In genomic region chr11:101840405-101840804, GRCm38 (mm10) we compare ENCODE assay signal across 14 mouse cellular contexts. TPM values are rescaled to one million over a fixed set of nuclear protein-coding genes. Genes with fewer than 3 reads are reported as not detected.
A peak's percentile ranks its signal among the peaks of the same experiment; 100 is the strongest.
DNase-seq lines count a peak whose midpoint lies in the region; TF ChIP-seq lines count a peak whose summit lies in the region.
"Had no signal": no experiment of that assay in that cellular context is flagged by ENCODE, and none has a peak within 500 bp of the region (broad histone marks: within the 10 kb centered on the region; RNA-seq: fewer than 3 reads in every experiment).

No protein-coding gene starts in this region.

- no peak for DNase-seq in layer of hippocampus, adult 2 months (ENCODE audit: low spot score in 2 of 2)
- DNase-seq in layer of hippocampus, adult 9-10 months (ENCODE audit: low spot score), result no peak
- DNase-seq in 416B (ENCODE audit: low read depth), result peak; percentile 14
- peak; percentile 7 for DNase-seq in A20 (ENCODE audit: low read depth, low spot score)
- peak; percentile 65 for DNase-seq in ZHBTc4 (ENCODE audit: low read depth, low spot score)
- no peak for DNase-seq in right cerebral cortex, postnatal 14 days
- DNase-seq in left cerebral cortex, postnatal 4 days, result no peak
- DNase-seq: adrenal gland, postnatal 25 days; cerebellum, postnatal 10 days; layer of hippocampus, adult 9-11 months; midbrain, embryonic 14.5 days; thymus, adult 2 months had no signal

- TF ChIP-seq CTCF in layer of hippocampus, adult 2 months (conservative IDR thresholded peaks at IDR 0.05), result peak; percentile 46

- no peak overlapping the region for H3K4me3 ChIP-seq in layer of hippocampus, adult 2 months
- H3K4me3 ChIP-seq: liver, embryonic 15.5 days had no signal

- no peak overlapping the region for H3K27ac ChIP-seq in layer of hippocampus, adult 2 months
- H3K27ac ChIP-seq: liver, embryonic 15.5 days; macrophage had no signal

- intact Hi-C loops in left cerebral cortex, postnatal 4 days (cut with DNase I), result no loop called here

RNA-seq across cellular contexts. Expression of gene Meox1, which starts 53.8 kb away (rescaled TPM):
- total RNA-seq in layer of hippocampus, adult 2 months (2021), result under 1 TPM; 0.71 to 0.74 TPM
- total RNA-seq in left cerebral cortex, postnatal 4 days (2021), result 1 to 10 TPM; 1.2 to 1.5 TPM

RNA-seq across cellular contexts. Expression of gene Etv4, which starts 55.2 kb away (rescaled TPM):
- 10 to 100 TPM; 10.1 to 10.7 TPM for total RNA-seq in layer of hippocampus, adult 2 months (2021)
- total RNA-seq in left cerebral cortex, postnatal 4 days (2021), result 10 to 100 TPM; 23.7 to 27.1 TPM

Comparison
In these comparisons a context has a peak if more than half of its experiments do, and no peak if none do; other contexts are left out.
1. DNase-seq: peak in 416B (single experiment), A20 (single experiment) and ZHBTc4 (single experiment); none in layer of hippocampus, adult 2 months (0 of 2), layer of hippocampus, adult 9-10 months (single experiment), right cerebral cortex, postnatal 14 days (single experiment) and left cerebral cortex, postnatal 4 days (single experiment).